Mouse (Mus musculus) thymus, adult 2 months (tissue): ENCODE data around the gene Sar1b. TPM values are rescaled to one million over a fixed set of nuclear protein-coding genes. Genes with fewer than 3 reads are reported as not detected.

Experiments
- DNase-seq: peaks from one replicate; pipeline ENCODE4 v3.0.0; 2021
- H3K27ac ChIP-seq: fragments of 200-500 bp; 2 replicates; pipeline ENCODE4 v1.5.1; 2012; ENCODE audit warnings: low read length, control low read depth; ENCODE audit not compliant: control insufficient read depth, insufficient read depth
- H3K27me3 ChIP-seq: fragments of 200-500 bp; 2 replicates; pipeline ENCODE4 v1.6.1; 2012; ENCODE audit warnings: mild to moderate bottlenecking, low read length, moderate library complexity, mixed read lengths; ENCODE audit not compliant: control insufficient read depth, insufficient read depth
- H3K36me3 ChIP-seq: fragments of 200-500 bp; 2 replicates; pipeline ENCODE4 v1.6.1; 2012; ENCODE audit warnings: mild to moderate bottlenecking, low read length, moderate library complexity; ENCODE audit not compliant: control insufficient read depth, insufficient read depth
- H3K4me1 ChIP-seq: fragments of 200-500 bp; replicated peaks from 2 replicates; pipeline ENCODE4 v1.6.1; 2012; ENCODE audit warnings: low read length; ENCODE audit not compliant: control insufficient read depth, insufficient read depth
- H3K4me3 ChIP-seq: fragments of 200-500 bp; 2 replicates; pipeline ENCODE4 v1.5.1; 2012; ENCODE audit warnings: mild to moderate bottlenecking, low read length, control low read depth, moderate library complexity; ENCODE audit not compliant: control insufficient read depth, insufficient read depth
- CTCF ChIP-seq: fragments of 200-500 bp; IDR thresholded peaks from 2 replicates; pipeline ENCODE4 v1.5.1; 2012; ENCODE audit warnings: mild to moderate bottlenecking, control low read depth, low read length, moderate library complexity, borderline replicate concordance; ENCODE audit not compliant: control insufficient read depth, poor library complexity, insufficient read depth; ENCODE audit errors: extremely low read depth
- POLR2A ChIP-seq: fragments of 200-500 bp; IDR thresholded peaks from 2 replicates; pipeline ENCODE4 v1.6.1; 2012; ENCODE audit warnings: mild to moderate bottlenecking, low read length, control low read depth, moderate library complexity; ENCODE audit not compliant: control insufficient read depth, poor library complexity, insufficient read depth; ENCODE audit errors: extremely low read depth
- WGBS: fragments of 180-500 bp; shearing (Covaris S2); methylation state at CpG from one replicate; pipeline ENCODE4 v1.1.7; 2018; 5-methylcytosine and 5-hydroxymethylcytosine counted together
- polyA plus RNA-seq: library from polyadenylated mRNA; depleted of rRNA; stranded (reverse); fragments of >200 nt; gene quantifications from 2 replicates; pipeline ENCODE4 v1.2.3, GENCODE M21; 2012

Sar1b gene
- polyA plus RNA-seq, 1 experiment, result 18.4 TPM

DNA sequence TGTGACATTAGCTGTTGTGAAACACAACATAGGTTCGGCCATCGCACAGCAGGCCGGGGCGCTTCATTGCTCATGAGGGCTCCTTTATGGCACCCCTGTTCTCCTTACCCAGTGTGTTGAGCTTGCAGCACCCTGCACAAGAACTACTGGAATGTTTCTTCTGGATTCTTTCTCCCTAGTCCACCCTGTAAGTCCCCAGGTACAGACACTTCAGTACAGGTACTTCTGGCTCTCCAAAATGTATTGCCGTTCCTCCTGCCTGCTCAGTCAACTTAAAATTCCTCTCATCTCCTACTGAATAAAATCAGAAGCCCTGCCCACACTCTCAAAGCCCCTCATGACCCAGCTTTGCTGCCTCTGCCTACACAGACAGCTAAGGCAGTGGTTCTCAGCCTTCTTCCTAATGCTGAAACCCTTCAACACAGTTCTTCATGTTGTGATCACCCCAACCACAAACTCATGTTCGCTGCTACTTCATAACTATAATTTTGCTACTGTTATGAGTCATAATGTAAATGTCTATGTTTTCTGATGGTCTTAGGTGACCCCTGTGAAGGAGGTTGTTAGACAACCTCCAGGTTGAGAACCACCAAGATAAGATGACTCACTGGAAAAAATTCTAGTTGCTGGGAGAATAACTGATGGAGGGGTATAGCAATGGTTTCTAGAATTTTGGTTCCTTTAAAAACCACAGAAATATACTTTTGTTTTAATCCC lies 3.4 kb upstream of the Sar1b start:
- Histone ChIP-seq H3K4me1 (peaks cover 13% of the 10 kb centered on the region), H3K4me3 (no peak overlapping the region), H3K27ac (no peak overlapping the region), H3K27me3 (no peaks in the 10 kb centered on the region), H3K36me3 (no peaks in the 10 kb centered on the region)
- 90% methylated on average over 6 of the region's 6 CpGs for WGBS
- no peak for DNase-seq
- no peak for TF ChIP-seq POLR2A
- TF ChIP-seq CTCF, result no peak

DNA sequence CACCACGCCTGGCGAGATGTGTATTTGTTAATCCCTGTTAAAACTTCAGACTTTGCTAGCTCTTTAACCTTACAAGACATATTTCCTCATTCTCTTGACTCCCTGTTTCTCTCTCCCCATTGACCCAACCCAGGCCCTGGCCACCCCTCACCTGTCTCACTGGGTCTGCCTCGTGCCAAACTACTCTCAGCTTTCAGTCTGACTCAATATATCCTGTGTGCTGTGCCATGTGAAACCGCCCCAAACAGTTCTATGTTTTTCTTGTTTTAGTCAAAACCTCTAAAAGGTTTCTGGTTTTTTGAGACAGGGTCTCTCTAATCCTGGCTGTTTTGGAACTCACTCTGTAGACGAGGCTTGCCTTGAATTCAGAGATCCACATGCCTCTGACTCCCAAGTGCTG lies 2.2 kb upstream of the Sar1b start:
- DNase-seq, result no peak
- no peak overlapping the region for H3K4me3 ChIP-seq
- H3K27ac ChIP-seq, result no peak overlapping the region
- TF ChIP-seq POLR2A, result no peak
- TF ChIP-seq CTCF, result no peak
- H3K36me3 ChIP-seq, result no peaks in the 10 kb centered on the region
- 86% methylated on average over 5 of the region's 5 CpGs for WGBS
- H3K27me3 ChIP-seq, result no peaks in the 10 kb centered on the region
- H3K4me1 ChIP-seq, result peaks cover 8% of the 10 kb centered on the region

- no peak for DNase-seq
- WGBS, result 5% methylated on average over 13 of the region's 13 CpGs
- peak overlapping the region; percentile 0; the same call in 1 of the 2 replicates for H3K27ac ChIP-seq
Observed at GRCm38 (mm10) chr11:51763955-51764354, 468 bp downstream of the Sar1b start.

DNA sequence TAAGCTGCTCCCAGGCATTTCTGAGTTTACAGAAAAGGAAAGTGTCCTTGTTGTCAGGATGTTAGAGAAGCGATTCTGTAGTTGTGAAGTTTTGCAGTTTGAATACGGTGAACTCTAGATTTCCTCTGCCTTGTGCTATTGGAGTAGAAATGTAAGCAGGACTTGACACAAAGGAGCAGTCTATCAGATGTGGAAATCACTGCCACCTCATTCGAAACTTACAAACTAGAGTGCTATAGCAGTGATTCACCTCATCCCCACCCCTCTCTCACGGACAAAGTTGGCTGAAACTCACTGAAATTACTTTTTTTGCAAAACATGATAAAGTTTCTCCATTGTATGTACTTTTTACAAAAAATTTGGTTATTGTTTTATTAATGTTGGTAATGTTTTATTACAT lies 1.3 kb downstream of the Sar1b start:
- 92% methylated on average over 4 of the region's 4 CpGs for WGBS
- H3K36me3 ChIP-seq, result no peaks in the 10 kb centered on the region
- no peak overlapping the region for H3K4me3 ChIP-seq
- no peak overlapping the region for H3K27ac ChIP-seq
- peaks cover 8% of the 10 kb centered on the region for H3K4me1 ChIP-seq
- H3K27me3 ChIP-seq, result no peaks in the 10 kb centered on the region
- TF ChIP-seq POLR2A, result no peak
- no peak for TF ChIP-seq CTCF
- DNase-seq, result no peak

More at GRCm38 (mm10) chr11:51763955-51764354, 468 bp downstream of the Sar1b start:
- H3K4me3 ChIP-seq, result peak overlapping the region; percentile 76
- no peaks in the 10 kb centered on the region for H3K36me3 ChIP-seq
- peaks cover 8% of the 10 kb centered on the region for H3K4me1 ChIP-seq
- TF ChIP-seq POLR2A (no peak), CTCF (no peak)
- H3K27me3 ChIP-seq, result no peaks in the 10 kb centered on the region

DNA sequence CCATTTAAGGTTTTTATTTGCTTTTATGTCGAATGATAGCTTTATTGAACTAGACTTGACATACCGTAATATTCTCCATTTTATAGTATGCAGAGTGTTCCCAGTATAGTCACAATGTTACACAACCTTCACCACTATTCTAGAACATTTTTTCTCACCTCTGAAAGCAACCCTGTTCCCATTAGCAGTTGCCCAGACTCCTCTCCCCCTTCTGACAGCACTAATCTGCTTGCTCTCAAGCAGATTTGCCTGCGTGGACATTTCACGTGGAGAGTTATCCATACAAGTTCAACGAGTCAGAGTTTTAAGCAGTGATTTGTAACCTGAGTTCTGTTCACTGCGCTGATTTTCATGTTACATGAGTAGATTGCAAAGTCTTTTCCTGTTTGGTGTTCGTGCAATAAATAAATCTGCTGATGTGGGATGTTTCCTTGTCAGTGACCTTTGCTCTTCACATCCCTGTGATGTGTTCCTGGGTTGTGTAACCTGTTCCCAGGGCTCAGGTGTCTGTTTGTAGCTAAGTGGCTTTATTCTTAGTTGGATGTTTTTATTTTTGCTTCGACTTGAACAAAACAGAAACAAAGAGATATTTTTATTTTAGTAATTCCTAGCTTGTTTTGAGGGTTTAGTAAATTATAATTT lies 4.2 kb downstream of the Sar1b start:
- Histone ChIP-seq H3K36me3 (no peaks in the 10 kb centered on the region), H3K27ac (no peak overlapping the region), H3K27me3 (no peaks in the 10 kb centered on the region), H3K4me3 (no peak overlapping the region), H3K4me1 (peaks cover 8% of the 10 kb centered on the region)
- WGBS, result 84% methylated on average over 8 of the region's 8 CpGs
- TF ChIP-seq CTCF (no peak), POLR2A (no peak)
- DNase-seq, result no peak

DNA sequence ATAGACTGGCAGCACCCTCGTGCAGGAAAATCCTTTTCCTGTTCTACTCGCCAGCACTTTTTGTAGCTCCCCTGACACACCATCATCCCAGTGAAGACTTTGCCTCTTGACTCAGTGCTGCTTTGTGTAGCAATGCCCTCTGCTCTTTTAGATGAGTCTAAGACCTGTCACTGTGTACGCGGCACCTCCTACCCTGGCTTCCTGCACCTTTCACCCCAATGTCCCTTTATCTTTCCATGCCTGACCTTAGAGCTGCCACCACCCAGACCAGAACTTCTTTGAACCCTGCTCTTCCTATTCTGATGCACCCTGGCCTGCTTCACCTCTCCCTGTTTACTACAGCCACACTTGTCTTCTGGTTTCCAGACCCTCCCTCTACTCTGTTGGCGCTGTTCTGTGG lies 4.8 kb downstream of the Sar1b start:
- TF ChIP-seq POLR2A (no peak), CTCF (no peak)
- H3K4me1 ChIP-seq, result peaks cover 4% of the 10 kb centered on the region
- no peaks in the 10 kb centered on the region for H3K36me3 ChIP-seq
- WGBS, result 84% methylated on average over 5 of the region's 5 CpGs
- no peaks in the 10 kb centered on the region for H3K27me3 ChIP-seq
- DNase-seq, result no peak
- H3K4me3 ChIP-seq, result no peak overlapping the region
- H3K27ac ChIP-seq, result no peak overlapping the region
